Mouse (Mus musculus) lung, postnatal 25 days (tissue): ENCODE results near the gene Eef1akmt4.

Experiments used
- DNase-seq: peaks from one replicate; pipeline ENCODE4 v3.0.0; 2022; ENCODE audit warnings: low spot score

Gene Eef1akmt4

GRCm38 (mm10) chr16:20611357-20612227 is at the start of gene Eef1akmt4, which contains the start of the genes Gm49333 and Alg3:
Gene Eef1akmt4, plus strand, starts transcription at chr16:20611593.
Gene Gm49333, plus strand, starts transcription at chr16:20611610.
Gene Alg3, minus strand, starts transcription at chr16:20611735.
- DNase-seq, result peak; percentile 92

- no peak for DNase-seq
Measured at GRCm38 (mm10) chr16:20565075-20565474, 46.3 kb upstream of the Eef1akmt4 start.

GRCm38 (mm10) chr16:20589366-20589938 is 21.9 kb upstream of the Eef1akmt4 start, which contains the start of gene Vwa5b2:
Gene Vwa5b2, plus strand, starts transcription at chr16:20589471.
- no peak for DNase-seq

GRCm38 (mm10) chr16:20589939-20590679 is 21.3 kb upstream of the Eef1akmt4 start:
- no peak for DNase-seq

- DNase-seq, result no peak
Measured at GRCm38 (mm10) chr16:20590680-20591038, 20.7 kb upstream of the Eef1akmt4 start.

GRCm38 (mm10) chr16:20591076-20591705 is 20.2 kb upstream of the Eef1akmt4 start:
- DNase-seq, result no peak

GRCm38 (mm10) chr16:20595060-20595673 is 16.2 kb upstream of the Eef1akmt4 start:
- no peak for DNase-seq

GRCm38 (mm10) chr16:20595737-20596136 is 15.7 kb upstream of the Eef1akmt4 start:
- no peak for DNase-seq

GRCm38 (mm10) chr16:20596687-20597441 is 14.5 kb upstream of the Eef1akmt4 start:
- no peak for DNase-seq

GRCm38 (mm10) chr16:20600511-20600910 is 10.9 kb upstream of the Eef1akmt4 start:
- no peak for DNase-seq

- no peak for DNase-seq
Measured at GRCm38 (mm10) chr16:20604705-20605104, 6.7 kb upstream of the Eef1akmt4 start.

GRCm38 (mm10) chr16:20610501-20611356 is 664 bp upstream of the Eef1akmt4 start:
- peak; percentile 69 for DNase-seq

- DNase-seq, result no peak
Measured at GRCm38 (mm10) chr16:20619541-20620398, 8.4 kb downstream of the Eef1akmt4 start.

GRCm38 (mm10) chr16:20620399-20620735 is 9.0 kb downstream of the Eef1akmt4 start:
- DNase-seq, result no peak

- no peak for DNase-seq
Measured at GRCm38 (mm10) chr16:20620751-20621190, 9.4 kb downstream of the Eef1akmt4 start.

GRCm38 (mm10) chr16:20621191-20621990 is 10.0 kb downstream of the Eef1akmt4 start, which contains the start of gene Camk2n2:
Gene Camk2n2, minus strand, starts transcription at chr16:20621287.
- DNase-seq, result peak; percentile 55

GRCm38 (mm10) chr16:20621991-20622685 is 10.7 kb downstream of the Eef1akmt4 start:
- peak; percentile 68 for DNase-seq
